Mouse (Mus musculus) telencephalon, adult 2 months (tissue): ENCODE measurements around the gene Gga1.
A peak's percentile ranks its signal among the peaks of the same experiment; 100 is the strongest.
"Not testable (repeated sequence)": the region's sequence is repeated elsewhere in the genome, so short reads cannot be mapped to it uniquely, and the experiment has no call there.

ENCODE experiments used
- DNase-seq: peaks from one replicate; pipeline ENCODE4 v3.0.0-alpha.2; 2011; ENCODE audit warnings: low read depth, low spot score

Gga1 gene

GRCm38 (mm10) chr15:78875537-78875936, 1.5 kb upstream of the Gga1 start:
- DNase-seq: no peak

DNA sequence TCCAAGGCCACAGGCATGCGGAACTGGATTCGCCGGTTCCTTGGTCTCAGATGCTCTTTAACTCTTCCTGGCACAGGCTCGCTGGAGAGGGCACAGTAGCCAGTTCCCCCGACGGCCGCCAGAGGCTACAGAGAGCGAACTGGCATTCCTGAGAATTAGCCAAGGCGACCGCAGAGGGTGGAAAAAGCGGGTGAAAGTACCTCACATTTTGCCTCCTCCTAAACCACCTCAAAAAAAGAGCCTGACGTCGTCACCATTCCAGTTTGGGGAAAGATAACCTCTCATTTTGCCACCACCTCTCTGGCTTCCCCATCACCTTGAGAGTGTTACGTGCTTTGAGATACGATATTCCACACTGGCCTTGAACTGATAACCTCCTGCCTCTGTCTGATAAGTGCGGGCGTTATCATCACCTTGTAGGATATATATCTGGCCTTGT, 713 bp upstream of the Gga1 start:
- peak; percentile 60 for DNase-seq

- no peak for DNase-seq
Measured at GRCm38 (mm10) chr15:78877810-78878390, 910 bp downstream of the Gga1 start.

- DNase-seq: not testable (repeated sequence)
Measured at GRCm38 (mm10) chr15:78878792-78879516, 2.0 kb downstream of the Gga1 start.

- no peak for DNase-seq
Measured at GRCm38 (mm10) chr15:78880432-78880831, 3.4 kb downstream of the Gga1 start.

DNA sequence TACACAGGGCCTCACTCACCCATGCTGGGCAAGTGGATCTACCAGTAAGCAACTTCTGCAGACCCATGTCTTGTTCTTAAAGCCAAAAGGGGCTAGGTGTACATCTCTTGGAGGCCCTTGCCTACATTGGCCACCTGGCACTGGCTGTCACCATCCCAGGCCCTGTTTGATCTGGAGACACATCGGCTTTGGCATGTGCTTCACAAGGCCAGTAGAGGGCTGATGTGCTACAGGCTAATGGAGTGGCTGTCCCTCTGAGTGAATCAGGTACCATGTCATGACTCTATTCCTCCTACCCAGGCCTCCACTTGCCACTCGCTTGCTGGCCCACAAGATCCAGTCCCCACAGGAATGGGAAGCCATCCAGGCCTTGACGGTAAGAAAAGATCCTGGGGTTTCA, 4.8 kb downstream of the Gga1 start:
- no peak for DNase-seq

DNA sequence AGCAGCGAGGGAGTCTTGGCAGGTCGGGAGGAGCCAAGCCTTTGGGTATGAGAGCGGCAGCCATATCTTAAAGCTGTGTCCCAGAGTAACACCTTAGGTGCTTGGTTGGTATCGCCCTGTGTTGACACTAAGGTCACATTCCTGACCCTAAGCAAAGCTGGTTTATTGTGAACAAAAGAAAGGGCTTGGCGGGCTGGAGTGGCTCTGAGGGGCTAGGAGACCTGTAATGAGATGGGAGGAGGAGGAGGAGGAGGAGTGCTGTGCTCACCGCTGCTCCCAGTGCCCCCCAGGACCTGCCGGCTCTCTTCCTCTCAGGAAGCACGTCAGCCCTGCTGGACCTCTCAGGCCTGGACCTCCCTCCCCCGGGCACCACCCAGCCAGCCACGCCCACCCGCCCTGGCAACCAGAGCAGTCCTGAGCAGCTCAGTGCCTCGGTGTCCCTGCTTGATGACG, 12.4 kb downstream of the Gga1 start:
- DNase-seq: no peak

- no peak for DNase-seq
Measured at GRCm38 (mm10) chr15:78892440-78892839, 15.4 kb downstream of the Gga1 start.

DNA sequence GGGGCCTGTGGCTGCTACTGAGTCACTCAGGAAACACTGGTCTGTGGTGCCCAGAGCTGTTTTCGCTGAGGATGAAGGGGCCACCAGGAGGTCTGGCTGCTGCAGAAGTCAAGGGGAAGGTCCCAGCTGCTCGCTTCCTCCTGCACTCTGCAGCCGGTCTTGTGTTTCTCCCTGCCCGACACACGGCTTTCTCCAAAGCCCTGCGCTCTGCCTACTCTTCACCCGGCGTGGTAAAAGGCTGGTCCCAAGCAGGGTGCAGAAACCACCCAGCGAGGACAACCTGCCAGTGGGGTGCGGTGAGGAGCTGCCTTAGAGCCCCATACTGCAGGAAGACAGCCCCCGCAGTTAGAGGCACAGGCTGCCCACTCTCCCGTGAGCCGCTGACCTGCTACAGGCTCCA, 17.7 kb downstream of the Gga1 start:
- no peak for DNase-seq

DNA sequence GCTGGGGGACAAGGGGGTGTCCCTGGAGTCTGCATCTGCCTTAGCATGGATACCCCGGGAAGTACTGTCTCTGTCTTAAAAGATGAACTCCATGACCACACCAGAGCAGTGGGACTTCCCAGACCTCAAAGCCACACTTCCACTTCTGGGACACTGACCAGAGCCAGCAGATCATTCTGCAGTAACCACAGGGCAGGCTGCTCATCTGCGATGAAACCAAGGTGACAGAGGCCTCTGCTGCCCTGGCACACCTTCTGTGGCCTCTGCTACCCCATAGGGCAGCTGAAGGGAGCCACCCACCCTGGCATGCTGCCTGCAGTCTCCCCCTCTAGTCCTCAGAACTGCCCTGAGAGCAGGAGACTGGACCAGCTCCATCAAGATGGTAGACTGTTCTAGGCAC, 18.8 kb downstream of the Gga1 start:
- no peak for DNase-seq

DNA sequence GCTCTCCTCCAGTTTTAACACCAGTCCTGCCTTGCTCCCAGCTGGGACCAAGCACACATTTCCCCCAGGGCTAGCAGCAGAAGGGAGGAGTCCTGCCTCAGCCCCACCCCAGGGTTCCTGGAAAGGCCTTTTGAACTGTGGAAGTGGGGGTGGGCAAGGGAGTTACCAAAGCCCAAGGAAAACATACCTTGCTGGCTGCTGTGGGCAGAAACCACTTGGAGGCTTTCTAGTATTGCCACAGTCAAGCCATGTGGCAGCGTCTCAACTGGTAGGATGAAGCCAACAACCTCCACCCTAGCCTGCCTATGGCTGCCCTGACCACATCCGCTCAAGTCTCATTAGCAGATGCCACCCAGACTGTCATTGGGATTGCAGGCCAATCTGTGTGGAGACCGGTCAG, 19.2 kb downstream of the Gga1 start:
- DNase-seq: no peak

GRCm38 (mm10) chr15:78897488-78897887, 20.5 kb downstream of the Gga1 start:
- DNase-seq: no peak

DNA sequence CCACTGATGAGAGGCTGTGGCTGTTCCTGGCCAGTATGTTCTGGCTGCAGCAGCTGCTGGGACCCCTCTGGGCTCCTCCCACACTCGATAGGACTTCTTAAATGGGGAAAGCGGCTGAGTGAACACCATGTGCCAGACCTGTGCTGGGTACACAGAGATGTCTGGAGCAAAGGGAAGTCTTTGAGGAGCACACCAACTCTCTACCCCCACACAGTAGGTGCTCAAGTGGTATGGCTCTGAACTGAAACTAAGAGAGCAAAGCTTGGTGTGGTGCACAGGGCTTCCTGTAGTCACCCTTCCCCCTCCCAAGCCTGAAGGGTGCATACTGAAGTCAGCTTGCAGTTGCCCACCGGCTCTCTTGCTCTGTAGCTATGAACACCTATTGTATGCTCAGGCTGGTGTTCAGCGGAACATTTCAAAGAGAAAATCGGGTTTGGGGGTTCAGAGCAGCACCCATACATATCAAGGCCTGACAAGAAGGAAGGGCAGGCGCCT, 21.6 kb downstream of the Gga1 start:
- DNase-seq: no peak

DNA sequence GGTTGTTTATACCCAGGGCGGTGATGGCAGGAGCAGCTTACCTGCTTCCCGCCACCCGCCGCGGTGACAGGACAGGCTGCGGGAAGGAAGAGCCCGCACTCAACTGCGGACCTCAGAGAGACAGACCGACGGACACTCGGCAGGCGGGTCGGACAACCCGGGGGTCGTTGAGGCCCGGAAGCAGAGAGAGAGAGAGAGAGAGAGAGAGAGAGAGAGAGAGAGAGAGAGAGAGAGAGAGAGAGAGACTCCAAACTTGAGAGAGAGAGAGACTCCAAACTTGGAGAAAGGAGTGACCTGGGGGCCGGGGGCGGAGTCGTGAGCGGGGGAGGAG, 22.4 kb downstream of the Gga1 start, which contains the start of gene Gm49510:
Gene Gm49510, plus strand, starts transcription at position 259 of the 331 bp plus-strand sequence.
- no peak for DNase-seq

DNA sequence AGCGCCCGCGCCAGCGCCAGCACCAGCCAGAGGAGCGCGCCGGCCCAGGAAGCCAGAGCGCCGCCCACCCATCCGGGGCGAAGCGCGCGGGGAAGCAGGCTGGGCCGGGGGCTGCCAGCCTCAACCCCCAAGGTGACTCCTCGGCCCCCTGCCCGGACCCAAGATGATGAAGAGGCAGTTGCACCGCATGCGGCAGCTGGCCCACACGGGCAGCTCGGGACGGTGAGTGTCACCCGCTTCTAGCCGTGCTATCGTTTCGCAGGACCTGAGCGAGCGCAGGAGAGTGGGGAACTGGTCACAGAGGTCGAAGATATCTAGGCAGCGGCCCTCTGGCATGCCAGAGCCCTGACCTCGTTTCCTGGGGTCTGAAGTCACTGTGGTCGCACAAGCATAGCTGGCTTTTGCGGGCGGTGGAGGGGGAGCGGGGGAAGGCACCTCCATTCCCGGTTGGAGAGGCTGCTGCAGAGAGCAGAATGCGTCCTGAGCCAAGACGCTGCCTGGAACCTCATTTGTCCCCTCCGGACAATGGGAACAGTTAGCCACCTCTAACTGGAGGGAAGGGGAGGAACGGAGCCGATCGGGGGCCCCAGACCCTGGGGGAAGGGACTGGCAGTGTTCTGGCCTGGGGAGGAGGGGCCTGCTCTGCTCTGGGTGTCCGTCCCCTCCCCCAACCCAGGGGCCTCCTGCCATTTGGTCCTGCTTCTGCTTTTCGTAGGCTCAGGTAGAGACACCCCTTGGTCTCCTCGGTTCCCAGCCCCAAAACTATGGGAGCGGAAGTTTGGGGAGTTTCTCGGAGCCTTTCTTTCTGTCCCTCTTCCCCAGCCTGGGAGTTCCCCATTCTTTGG, 23.0 kb downstream of the Gga1 start, which contains the start of gene Sh3bp1:
Gene Sh3bp1, plus strand, starts transcription at position 29 of the 845 bp plus-strand sequence.
- no peak for DNase-seq

- DNase-seq: no peak
Measured at GRCm38 (mm10) chr15:78900585-78901421, 23.8 kb downstream of the Gga1 start.

- DNase-seq: no peak
Measured at GRCm38 (mm10) chr15:78901422-78901789, 24.4 kb downstream of the Gga1 start.

DNA sequence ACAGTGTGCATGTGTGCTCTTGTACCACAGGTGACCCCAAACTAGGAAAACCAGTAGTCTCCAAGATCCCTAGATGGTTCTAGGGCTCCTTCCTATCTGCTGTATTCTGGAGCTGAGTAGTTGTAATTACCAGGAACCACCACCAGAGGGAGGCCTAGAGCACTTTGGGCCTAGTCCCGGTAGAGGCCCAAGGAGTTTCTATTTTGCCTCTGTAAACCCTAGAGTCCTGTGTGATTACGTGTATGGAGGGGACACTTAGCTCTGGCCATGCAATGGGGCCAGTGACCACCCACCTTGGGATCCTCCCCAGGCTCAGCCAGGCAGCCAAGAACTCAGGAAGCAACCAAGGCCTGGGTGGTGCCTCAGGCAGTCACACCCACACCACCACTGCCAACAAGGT, 26.3 kb downstream of the Gga1 start:
- no peak for DNase-seq

- DNase-seq: no peak
Measured at GRCm38 (mm10) chr15:78908399-78908798, 31.4 kb downstream of the Gga1 start.

DNA sequence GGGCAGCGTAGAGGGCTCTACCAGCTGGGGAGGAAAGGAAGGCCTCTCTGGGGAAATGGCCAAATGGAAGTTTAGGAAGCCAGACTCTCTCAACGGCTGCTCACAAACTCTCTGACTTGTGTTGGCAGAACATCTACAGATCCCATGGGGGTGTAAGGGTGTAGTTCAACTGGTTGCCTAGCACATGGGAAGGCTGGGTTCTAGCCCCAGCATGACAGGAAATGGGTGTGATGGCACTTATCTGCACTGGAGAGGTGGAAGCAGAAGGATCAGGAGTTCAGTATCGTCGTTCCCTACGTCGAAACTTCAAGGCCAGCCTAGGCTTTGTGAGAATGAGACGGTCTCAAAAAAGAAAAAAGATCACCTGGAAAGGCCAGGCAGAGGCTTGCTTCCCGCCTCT, 32.0 kb downstream of the Gga1 start:
- DNase-seq: no peak

DNA sequence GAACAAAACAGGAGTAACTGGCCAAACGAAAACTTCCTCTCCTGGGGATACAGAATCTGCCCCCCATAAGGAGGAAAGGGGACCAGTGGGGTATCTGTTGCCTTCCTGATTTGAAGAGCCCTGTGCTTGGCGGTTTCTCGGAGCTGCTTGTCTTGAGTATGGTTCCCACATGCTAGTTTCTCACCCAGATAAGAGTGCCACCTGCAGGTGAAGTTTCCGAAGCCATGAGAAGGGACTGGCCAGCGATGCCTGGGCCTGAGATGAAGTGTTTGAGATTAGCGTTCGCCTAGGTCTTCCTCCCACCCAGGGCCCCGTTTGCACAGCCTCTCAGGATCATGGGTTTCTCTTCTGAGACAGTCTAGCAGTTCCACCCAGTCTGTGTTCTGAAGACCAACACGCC, 35.0 kb downstream of the Gga1 start:
- no peak for DNase-seq
